Mouse (Mus musculus): ENCODE measurements around the gene Inafm2. TPM values are rescaled to one million over a fixed set of nuclear protein-coding genes. Genes with fewer than 3 reads are reported as not detected.

The Inafm2 gene
- total RNA-seq, 2 experiments from 2014 or later: 62.1 to 66.7 TPM

DNA sequence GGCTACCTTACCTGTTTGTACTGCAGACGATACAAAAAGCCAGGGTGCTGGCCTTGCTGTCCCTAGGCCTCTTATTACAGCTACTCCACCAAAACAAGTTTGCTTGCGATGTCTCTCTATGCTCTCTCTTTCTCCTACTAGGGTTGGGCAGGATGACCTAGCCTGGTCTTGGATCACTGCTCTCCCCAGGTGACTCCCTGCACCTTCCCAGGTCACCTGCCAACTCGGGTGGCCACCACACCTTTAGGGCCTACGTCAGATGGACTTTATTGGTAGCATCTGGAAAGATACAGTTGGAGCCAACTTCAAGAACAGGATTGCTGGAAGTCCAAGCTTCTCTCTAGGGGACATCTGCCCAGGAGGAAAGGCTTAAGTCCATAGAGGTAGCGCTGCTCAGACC, 19.3 kb downstream of the Inafm2 start:
- TF ChIP-seq CTCF (conservative IDR thresholded peaks at IDR 0.05): no peak
- no peak for DNase-seq (ENCODE audit: low spot score in 2 of 2)
- Histone ChIP-seq H3K27ac (no peak overlapping the region), H3K4me3 (no peak overlapping the region)

DNA sequence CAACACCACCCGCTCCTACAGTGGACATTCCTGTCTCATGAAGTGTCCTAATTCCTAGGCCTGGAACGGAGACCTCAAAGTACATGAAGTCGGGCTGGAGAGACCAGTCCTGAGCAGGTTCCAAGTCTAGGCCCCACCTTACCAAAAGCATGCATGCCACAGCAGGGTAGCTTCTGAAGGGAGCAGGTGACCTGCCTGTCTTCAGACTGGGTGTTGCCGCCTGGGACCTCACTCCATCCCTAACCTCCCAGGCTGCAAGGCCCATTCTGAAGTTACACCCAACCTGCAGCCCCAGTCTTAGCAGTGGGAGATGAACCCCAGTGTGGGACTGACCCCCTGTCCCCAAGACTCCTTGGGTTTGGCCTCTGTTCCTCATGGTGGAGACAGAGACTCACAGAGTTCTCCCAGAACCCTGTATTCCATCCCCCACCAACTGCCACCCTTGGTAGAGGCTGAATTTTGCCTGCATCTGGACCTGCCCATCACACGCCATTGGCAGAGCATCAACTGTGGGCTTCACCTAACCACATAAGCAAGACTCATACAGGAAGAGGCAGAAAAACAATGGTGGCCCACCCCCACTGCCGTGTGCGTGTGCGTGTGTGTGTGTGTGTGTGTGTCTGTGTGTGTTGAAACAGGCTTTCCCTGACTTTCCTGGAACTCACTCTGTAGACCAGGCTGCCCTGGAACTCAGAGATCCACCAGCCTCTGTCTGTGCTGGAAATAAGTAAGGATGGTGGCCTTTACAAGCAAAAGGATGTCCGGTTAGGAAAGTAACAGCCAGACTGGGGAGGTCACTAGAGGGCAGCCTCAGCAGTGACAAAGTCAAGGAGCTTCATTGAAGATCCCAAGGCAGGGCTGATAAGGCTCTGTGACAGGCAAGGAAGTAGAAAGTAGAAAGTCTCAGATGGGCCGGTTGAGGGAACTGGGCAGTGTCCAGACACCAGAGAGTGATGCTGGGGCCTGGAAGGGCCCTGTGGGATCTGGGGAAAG, 20.8 kb downstream of the Inafm2 start:
- no peak for DNase-seq (ENCODE audit: low spot score in 2 of 2)
- Histone ChIP-seq H3K27ac (no peak overlapping the region), H3K4me3 (no peak overlapping the region)
- TF ChIP-seq CTCF (conservative IDR thresholded peaks at IDR 0.05): peak; percentile 19; the same call in 1 of the 2 replicates

DNA sequence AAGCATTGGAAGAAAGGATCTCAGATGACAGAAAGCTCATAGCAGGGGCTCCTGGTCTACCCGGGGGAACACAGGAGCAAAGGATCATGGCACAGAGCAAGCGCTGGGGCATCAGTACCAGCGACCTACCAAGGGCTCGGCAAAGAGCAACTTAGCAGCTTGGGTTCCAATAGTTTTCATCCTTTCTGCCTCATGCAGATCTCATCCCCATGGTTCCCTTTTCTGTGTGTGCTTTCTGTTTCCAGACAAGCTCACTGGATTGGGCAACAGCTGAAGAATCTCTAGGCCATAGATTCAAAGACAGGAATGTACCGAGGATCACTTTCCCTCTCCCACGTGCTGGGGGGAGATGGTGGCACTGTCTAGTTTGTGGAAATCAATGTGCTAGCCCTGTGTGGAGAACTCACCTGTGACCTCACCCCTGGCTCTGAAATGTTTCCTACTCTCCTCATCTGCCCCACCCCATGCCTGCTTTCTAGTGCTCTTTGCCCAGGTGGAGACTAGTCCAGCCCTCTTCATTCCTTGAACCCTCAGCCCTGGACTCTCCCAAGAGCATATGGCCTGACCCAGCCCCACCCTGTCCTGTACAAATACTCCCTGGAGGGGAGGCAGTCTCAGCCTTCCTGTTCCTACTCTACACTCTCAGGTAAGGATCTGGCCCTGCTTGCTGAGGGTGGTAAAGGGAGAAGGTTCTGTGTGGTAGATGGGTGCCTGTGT, 26.8 kb downstream of the Inafm2 start, which contains the start of gene Phgr1:
Gene Phgr1, plus strand, starts transcription at position 612 of the 717 bp plus-strand sequence.
- no peak within 1 kb of the TSS for H3K27ac ChIP-seq
- TF ChIP-seq CTCF (conservative IDR thresholded peaks at IDR 0.05): no peak
- no peak for DNase-seq (ENCODE audit: low spot score in 2 of 2)
- H3K4me3 ChIP-seq: no peak within 1 kb of the TSS

DNA sequence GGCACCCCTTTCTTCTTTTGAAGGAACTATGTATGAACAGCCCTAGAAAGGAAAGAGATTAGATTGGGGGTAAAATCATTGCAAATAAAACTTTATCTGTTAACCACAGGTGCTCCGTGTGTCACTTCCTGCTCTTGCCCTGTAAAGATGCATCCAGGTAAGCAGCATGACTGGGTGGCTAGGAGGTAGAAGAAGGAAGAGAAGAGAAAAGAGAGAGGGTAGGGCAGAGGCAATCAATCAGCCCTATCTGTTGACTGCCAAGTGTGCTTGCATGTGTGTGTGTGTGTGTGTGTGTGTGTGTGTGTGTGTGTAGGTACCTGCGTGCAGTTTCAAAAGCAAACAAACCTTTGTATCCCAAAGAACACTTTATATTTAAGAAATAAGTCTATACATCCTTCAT, 29.0 kb downstream of the Inafm2 start:
- DNase-seq (ENCODE audit: low spot score in 2 of 2): no peak
- H3K4me3 ChIP-seq: no peak overlapping the region
- TF ChIP-seq CTCF (conservative IDR thresholded peaks at IDR 0.05): no peak
- no peak overlapping the region for H3K27ac ChIP-seq

DNA sequence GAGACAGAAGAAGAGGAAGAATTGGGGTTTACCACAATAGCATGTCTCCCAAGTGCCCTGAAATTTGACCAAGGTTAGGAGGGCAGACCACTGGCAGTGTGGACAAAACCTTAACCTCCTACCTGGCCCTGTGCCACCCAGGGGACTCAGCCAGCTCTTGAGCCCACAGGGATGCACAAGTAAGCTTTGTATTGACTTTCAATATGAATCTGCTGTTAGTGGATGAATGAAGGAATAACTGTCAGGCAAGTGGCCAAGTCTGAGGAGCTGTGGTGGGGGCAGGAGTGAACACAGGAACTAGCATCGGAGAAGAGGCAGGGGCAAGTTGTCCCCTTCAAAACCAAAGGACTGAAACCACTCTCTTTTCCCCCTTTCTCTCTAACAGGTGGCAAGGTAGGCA, 29.8 kb downstream of the Inafm2 start:
- Histone ChIP-seq H3K4me3 (no peak overlapping the region), H3K27ac (peak overlapping the region; percentile 67)
- DNase-seq (ENCODE audit: low spot score in 2 of 2): no peak
- TF ChIP-seq CTCF (conservative IDR thresholded peaks at IDR 0.05): no peak

DNA sequence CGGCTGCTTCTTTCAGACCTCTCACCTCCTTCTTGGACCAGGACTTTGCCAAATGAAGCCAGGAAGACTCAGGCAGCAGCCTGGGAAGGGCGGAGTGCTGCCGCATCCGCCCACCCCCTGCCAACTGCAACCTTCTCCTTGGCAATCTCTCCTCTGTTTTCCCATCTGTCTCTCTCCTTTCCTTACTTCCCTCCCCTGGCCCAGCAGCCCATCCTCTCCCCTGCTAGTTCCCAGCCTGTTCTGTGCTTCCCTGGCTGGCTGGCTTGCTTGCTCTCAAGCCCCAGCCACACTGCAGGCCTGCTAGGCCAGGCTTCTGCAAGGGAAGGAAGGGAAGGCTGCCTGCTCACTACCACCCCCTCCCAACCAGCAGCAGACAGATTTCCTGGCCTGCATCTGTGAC, 30.3 kb downstream of the Inafm2 start:
- DNase-seq (ENCODE audit: low spot score in 2 of 2): peak; percentile 75 to 85
- Histone ChIP-seq H3K27ac (peak overlapping the region; percentile 83), H3K4me3 (no peak overlapping the region)
- no peak for TF ChIP-seq CTCF (conservative IDR thresholded peaks at IDR 0.05)

DNA sequence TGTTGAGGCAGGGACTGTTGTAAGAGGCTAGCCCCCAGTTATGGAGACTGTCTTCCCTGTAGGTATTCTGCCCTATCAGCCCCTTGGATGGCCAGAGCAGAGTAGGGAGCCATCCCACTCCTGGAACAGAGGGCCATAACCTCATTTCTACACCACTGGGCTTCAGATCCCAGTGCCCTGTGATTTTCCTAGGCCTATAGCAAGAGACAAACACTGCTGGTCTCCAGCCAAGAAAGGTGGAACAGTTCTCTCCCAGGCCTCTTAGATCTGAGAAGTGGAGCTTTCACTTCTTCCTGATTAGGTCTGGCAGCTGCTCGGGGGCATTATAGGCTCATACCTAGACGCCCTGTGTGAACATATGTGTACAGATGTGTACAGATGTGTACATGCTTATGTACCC, 30.7 kb downstream of the Inafm2 start:
- Histone ChIP-seq H3K27ac (peak overlapping the region; percentile 83), H3K4me3 (no peak overlapping the region)
- TF ChIP-seq CTCF (conservative IDR thresholded peaks at IDR 0.05): no peak
- no peak for DNase-seq (ENCODE audit: low spot score in 2 of 2)

DNA sequence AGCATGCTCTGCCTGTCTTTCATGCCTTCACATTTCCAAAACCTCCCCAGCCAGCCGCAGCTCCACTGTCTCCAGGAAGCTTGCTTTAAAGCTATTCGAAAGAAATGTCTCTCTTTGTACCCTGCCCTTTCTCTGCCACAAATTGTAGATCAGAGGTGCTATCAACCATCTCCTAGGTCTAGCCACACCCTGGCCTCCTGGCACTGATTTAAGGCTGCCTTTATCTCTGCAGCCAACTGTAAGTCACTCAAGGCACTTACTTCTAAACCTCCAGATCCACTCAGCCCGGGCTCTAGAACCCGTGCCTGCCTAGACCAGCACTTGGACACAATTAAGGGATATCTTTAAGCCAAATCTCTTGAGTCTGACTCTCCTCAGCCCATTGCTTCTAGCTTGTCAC, 32.9 kb downstream of the Inafm2 start:
- Histone ChIP-seq H3K27ac (no peak overlapping the region; the same call in 1 of the 2 replicates), H3K4me3 (no peak overlapping the region)
- DNase-seq (ENCODE audit: low spot score in 2 of 2): no peak
- TF ChIP-seq CTCF (conservative IDR thresholded peaks at IDR 0.05): no peak

DNA sequence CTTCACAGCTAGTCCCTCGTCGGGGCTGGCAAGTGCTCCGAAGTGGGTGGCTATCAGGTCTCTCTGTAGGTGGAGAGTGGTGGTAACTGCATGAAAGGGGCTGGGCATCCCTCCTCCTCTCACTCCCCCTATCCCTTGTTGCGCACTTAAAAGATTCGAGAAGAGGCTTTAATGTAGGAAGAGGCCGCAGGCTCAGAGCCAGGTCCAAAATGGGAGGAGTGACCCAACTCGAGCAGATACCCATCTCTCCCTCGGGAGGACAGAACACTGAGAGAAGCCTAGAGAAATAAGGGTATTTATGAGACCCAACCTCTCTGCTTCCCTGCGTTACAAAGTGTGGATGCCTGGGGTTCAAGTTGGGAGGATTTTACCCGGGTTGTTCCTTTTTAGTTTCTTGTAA, 33.5 kb downstream of the Inafm2 start:
- H3K4me3 ChIP-seq: peak overlapping the region; percentile 82
- DNase-seq (ENCODE audit: low spot score in 2 of 2): no peak
- no peak for TF ChIP-seq CTCF (conservative IDR thresholded peaks at IDR 0.05)
- peak overlapping the region; percentile 94 for H3K27ac ChIP-seq

DNA sequence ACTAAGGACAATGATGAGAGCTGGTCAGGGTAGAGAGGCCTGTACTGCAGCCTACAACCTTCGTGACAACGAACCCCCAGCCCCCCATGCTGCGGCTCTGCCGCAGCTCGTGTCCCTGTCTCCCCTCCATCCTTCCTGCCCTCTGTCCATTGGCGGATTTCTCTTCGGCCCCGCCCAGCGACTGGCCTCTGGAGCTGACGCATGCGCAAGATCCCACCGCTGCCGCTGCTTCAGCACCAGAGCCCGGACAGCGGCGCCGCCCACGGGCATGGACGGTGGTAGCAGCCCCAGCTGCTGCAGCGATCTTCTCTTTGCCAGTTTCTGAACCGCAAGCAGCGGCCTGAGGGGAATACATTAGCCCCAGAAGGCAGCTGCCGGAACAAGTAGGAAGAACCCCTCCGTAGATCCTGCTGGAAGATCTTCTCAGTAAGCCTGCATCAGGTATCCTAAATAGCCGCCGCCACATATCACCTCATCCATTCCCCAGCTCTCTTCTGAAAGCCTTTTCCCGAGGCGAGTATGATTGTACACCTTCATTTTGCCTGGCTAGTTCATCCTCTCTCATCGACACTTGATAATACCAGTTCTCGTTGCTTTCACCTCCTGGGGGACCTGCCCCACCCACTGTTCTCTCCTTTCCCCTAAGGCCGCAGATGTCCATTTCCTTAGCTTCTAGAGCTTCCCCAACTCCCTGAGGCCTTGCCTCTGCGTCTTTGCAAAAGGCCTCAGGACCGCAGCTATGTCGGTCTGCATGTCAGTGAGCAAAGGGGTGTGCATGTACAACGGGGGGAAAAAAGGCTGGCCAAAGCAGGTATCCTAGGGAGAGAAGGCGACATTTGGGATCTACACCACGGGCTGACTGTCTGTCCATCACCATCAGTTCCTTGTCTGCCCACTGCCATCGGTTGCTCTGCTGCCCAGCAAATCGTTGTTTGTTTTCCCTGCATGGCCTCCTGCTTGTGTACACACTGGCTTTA, 34.2 kb downstream of the Inafm2 start, which contains the start of gene Disp2:
Gene Disp2, plus strand, starts transcription at position 216 of the 977 bp plus-strand sequence.
- TF ChIP-seq CTCF (conservative IDR thresholded peaks at IDR 0.05): peak; percentile 63
- H3K27ac ChIP-seq: peak within 1 kb of the TSS; percentile 94
- peak within 1 kb of the TSS; percentile 82 for H3K4me3 ChIP-seq
- peak; percentile 91 to 95 for DNase-seq (ENCODE audit: low spot score in 2 of 2)

DNA sequence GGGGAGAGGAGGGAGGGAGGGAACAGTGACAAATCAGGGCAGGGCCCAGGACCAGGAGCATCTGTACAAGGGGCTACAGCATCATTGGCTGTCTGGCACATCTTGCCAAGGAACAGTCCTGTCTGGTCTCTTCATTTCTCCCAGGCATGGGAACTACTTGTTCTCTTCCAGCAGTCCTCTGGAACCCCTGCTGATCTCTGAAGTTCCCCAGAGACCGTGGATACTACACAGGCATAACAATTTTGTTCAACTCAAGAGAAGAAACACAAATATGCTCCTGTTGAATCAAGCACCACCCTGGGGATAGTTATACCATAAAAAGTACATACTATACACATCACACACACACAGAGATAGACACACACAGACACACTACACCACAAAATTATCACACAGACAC, 35.6 kb downstream of the Inafm2 start:
- Histone ChIP-seq H3K27ac (no peak overlapping the region), H3K4me3 (peak overlapping the region; percentile 82; the same call in 1 of the 2 replicates)
- no peak for DNase-seq (ENCODE audit: low spot score in 2 of 2)
- TF ChIP-seq CTCF (conservative IDR thresholded peaks at IDR 0.05): no peak

DNA sequence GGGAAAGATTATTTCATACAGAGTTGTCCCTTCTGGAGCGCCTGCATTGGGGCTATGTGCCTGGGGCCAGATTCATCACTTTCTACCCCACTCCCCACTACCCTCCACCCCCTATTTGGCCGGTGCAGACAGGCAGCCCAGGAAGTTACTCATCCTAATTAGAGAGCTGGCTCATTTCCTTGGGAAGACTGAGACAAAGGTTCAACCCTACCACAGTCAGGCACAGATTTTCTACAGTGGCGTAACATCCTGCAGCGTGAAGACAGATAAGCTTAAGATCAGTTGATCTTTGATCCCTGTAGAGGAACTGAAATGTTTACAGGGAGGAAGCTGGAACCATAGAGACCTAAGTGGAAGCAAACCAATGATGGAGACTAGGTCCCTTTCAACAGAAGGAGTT, 36.7 kb downstream of the Inafm2 start:
- H3K27ac ChIP-seq: no peak overlapping the region
- no peak for TF ChIP-seq CTCF (conservative IDR thresholded peaks at IDR 0.05)
- no peak for DNase-seq (ENCODE audit: low spot score in 2 of 2)
- no peak overlapping the region for H3K4me3 ChIP-seq

Measured in layer of hippocampus, adult 2 months (tissue).